Mouse (Mus musculus): ENCODE measurements around the gene 1810010D01Rik. TPM values are rescaled to one million over a fixed set of nuclear protein-coding genes. Genes with fewer than 3 reads are reported as not detected.

Gene 1810010D01Rik
- total and polyA plus RNA-seq, 3 experiments: not detected

DNA sequence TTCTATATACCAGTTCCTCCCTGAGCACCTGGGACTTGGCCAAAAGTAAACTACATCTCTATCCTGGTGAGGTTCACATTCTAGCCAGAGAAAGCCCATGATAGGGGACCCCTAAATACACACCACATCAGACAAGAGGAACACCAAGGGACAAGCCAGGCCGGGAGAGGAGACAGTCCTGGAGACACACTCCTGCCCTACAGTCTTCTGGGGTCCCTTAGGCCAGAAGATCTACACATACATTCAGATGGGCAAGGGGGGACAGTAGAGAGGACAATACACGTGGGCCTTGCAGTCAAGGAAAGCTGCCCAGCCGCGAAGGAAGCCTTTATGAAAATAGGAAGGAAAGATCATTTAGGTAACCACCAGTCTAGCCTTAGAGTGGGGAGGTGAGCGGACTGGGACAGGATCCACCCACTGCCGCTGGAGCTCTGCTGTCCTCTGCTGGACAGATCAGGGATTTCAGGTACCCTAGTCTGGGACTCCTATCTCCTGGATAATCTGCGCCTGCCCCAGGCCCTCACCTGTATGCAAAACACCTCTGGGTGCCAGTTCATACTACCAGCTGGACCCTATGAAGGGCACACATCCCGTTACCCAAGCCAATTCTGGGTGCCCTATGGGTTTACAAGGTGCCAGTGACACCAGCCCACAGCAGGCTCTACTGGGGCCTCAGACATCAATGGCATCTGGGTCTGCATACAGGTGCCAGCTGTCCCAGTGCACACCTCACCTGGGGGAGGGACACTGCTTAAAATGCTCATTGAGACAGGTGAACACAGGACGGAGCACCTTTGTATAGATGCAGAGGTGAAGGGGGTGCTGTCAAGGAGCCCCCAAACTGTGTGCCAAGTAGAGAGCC, 35.2 kb upstream of the 1810010D01Rik start:
- no peak overlapping the region for H3K4me2 ChIP-seq (ENCODE audit: insufficient read depth, low read depth, poor library complexity, severe bottlenecking)
- no peak overlapping the region for H3K9ac ChIP-seq (ENCODE audit: insufficient read depth, low read depth)
- H3K4me3 ChIP-seq (replicated peaks in 1 of 3; ENCODE audit: low read depth in 2 of 3, low read length in 2 of 3, poor library complexity in 1 of 3): no peak overlapping the region
- H3K27ac ChIP-seq (ENCODE audit: insufficient read depth, low read depth): no peak overlapping the region
- H3K79me2 ChIP-seq (replicated peaks; ENCODE audit: control insufficient read depth, extremely low read depth, insufficient read depth, poor library complexity, severe bottlenecking): no peaks in the 10 kb centered on the region
- in situ Hi-C loops (cut with MboI; ENCODE audit: low pct_ligation_motif_present, low pct_unique_long_range_greater_than_20kb, low sequenced_read_pairs) (loop anchor here (5.0 kb wide), 1 partner anchor 306 kb away; the partner anchor contains the start of gene Ccnd1), dilution Hi-C loops (cut with MboI; ENCODE audit: extremely low pct_ligation_motif_present, extremely low pct_unique_long_range_greater_than_20kb, low sequenced_read_pairs) (no loop called here)
- DNase-seq (ENCODE audit: extremely low read depth): peak; percentile 53
- H3K36me3 ChIP-seq (replicated peaks in 1 of 2; ENCODE audit: control insufficient read depth in 1 of 2, insufficient read depth in 1 of 2, low read length in 1 of 2): no peaks in the 10 kb centered on the region
- TF ChIP-seq TBP (conservative IDR thresholded peaks at IDR 0.05; ENCODE audit: low read depth, low read length) (no peak), ELF1 (IDR thresholded peaks at IDR 0.05; ENCODE audit: low read depth, low read length) (no peak), RAD21 (IDR thresholded peaks at IDR 0.05; ENCODE audit: low read depth, low read length) (peak; percentile 94), NELFE (IDR thresholded peaks at IDR 0.05; ENCODE audit: low read depth, low read length) (peak; percentile 45; the same call in 1 of the 2 replicates), ZKSCAN1 (IDR thresholded peaks at IDR 0.05; ENCODE audit: borderline replicate concordance, low read depth, low read length) (no peak), ZC3H11A (IDR thresholded peaks at IDR 0.05; ENCODE audit: low read depth, low read length) (peak; percentile 77), USF2 (conservative IDR thresholded peaks at IDR 0.05; ENCODE audit: low read depth, low read length) (no peak), IRF4 (IDR thresholded peaks at IDR 0.05; ENCODE audit: low read depth, low read length) (peak; percentile 28; the same call in 1 of the 2 replicates), RCOR1 (conservative IDR thresholded peaks at IDR 0.05; ENCODE audit: low read depth, low read length) (no peak), JUND (conservative IDR thresholded peaks at IDR 0.05; ENCODE audit: low read depth, low read length) (no peak), CTCF (conservative IDR thresholded peaks at IDR 0.05 in 1 of 2, IDR thresholded peaks at IDR 0.05 in 1 of 2; ENCODE audit: low read depth in 2 of 2, low read length in 2 of 2) (peak; percentile 91 to 99), SMC3 (IDR thresholded peaks at IDR 0.05; ENCODE audit: low read depth, low read length) (peak; percentile 95), CHD2 (IDR thresholded peaks at IDR 0.05; ENCODE audit: low read length) (no peak)
- peaks cover 4% of the 10 kb centered on the region for H3K9me3 ChIP-seq (replicated peaks; ENCODE audit: low read length)
- H3K27me3 ChIP-seq (replicated peaks): peaks cover 32% of the 10 kb centered on the region
- no peaks in the 10 kb centered on the region for H3K4me1 ChIP-seq (ENCODE audit: control insufficient read depth in 1 of 2, insufficient read depth in 2 of 2)

DNA sequence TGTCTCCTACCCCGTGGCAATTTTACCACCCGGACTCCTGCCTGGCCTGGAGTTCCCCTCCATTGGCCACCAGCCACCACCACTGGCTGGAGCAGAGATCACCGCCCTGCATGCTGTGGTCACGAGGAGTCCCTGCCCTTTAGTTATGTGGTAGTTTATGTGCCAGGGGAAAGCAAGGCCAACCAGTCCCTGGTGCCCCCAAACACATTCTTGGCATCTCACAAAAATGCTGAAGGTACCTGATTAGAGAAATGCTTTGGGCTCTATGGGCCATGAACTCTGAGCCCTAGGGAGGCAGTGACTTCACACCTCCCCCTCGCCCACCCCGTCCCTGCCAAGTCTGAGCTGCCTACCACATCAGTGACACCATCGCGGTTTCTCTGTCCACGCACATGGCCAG, 34.1 kb upstream of the 1810010D01Rik start:
- dilution Hi-C loops (cut with MboI; ENCODE audit: extremely low pct_ligation_motif_present, extremely low pct_unique_long_range_greater_than_20kb, low sequenced_read_pairs) (no loop called here), in situ Hi-C loops (cut with MboI; ENCODE audit: low pct_ligation_motif_present, low pct_unique_long_range_greater_than_20kb, low sequenced_read_pairs) (loop anchor here (5.0 kb wide), 1 partner anchor 305 kb away; the partner anchor contains the start of gene Ccnd1)
- Histone ChIP-seq H3K9me3 (replicated peaks; ENCODE audit: low read length) (peaks cover 4% of the 10 kb centered on the region), H3K27me3 (replicated peaks) (peaks cover 39% of the 10 kb centered on the region), H3K9ac (ENCODE audit: insufficient read depth, low read depth) (no peak overlapping the region), H3K36me3 (replicated peaks in 1 of 2; ENCODE audit: control insufficient read depth in 1 of 2, insufficient read depth in 1 of 2, low read length in 1 of 2) (no peaks in the 10 kb centered on the region), H3K27ac (ENCODE audit: insufficient read depth, low read depth) (no peak overlapping the region), H3K4me1 (ENCODE audit: control insufficient read depth in 1 of 2, insufficient read depth in 2 of 2) (no peaks in the 10 kb centered on the region), H3K79me2 (replicated peaks; ENCODE audit: control insufficient read depth, extremely low read depth, insufficient read depth, poor library complexity, severe bottlenecking) (no peaks in the 10 kb centered on the region), H3K4me2 (ENCODE audit: insufficient read depth, low read depth, poor library complexity, severe bottlenecking) (no peak overlapping the region), H3K4me3 (replicated peaks in 1 of 3; ENCODE audit: low read depth in 2 of 3, low read length in 2 of 3, poor library complexity in 1 of 3) (no peak overlapping the region)
- DNase-seq (ENCODE audit: extremely low read depth): no peak
- TF ChIP-seq TCF12 (IDR thresholded peaks at IDR 0.05; ENCODE audit: low read depth, low read length): no peak
- no peak for TF ChIP-seq MAFK (IDR thresholded peaks at IDR 0.05; ENCODE audit: insufficient replicate concordance, low read length)
- no peak for TF ChIP-seq MAZ (IDR thresholded peaks at IDR 0.05; ENCODE audit: low read depth, low read length)
- no peak for TF ChIP-seq RAD21 (IDR thresholded peaks at IDR 0.05; ENCODE audit: low read depth, low read length)
- no peak for TF ChIP-seq E2F4 (IDR thresholded peaks at IDR 0.05; ENCODE audit: insufficient replicate concordance, low read depth, low read length)
- no peak for TF ChIP-seq ZMIZ1 (IDR thresholded peaks at IDR 0.05; ENCODE audit: low read depth, low read length)
- no peak for TF ChIP-seq JUN (IDR thresholded peaks at IDR 0.05; ENCODE audit: insufficient read depth, low read depth, low read length)
- no peak for TF ChIP-seq MAX (IDR thresholded peaks at IDR 0.05; ENCODE audit: low read length)
- TF ChIP-seq USF1 (IDR thresholded peaks at IDR 0.05; ENCODE audit: low read depth, low read length): no peak
- no peak for TF ChIP-seq ZC3H11A (IDR thresholded peaks at IDR 0.05; ENCODE audit: low read depth, low read length)
- TF ChIP-seq RCOR1 (conservative IDR thresholded peaks at IDR 0.05; ENCODE audit: low read depth, low read length): no peak
- TF ChIP-seq PAX5 (IDR thresholded peaks at IDR 0.05; ENCODE audit: low read length): no peak
- TF ChIP-seq MXI1 (IDR thresholded peaks at IDR 0.05; ENCODE audit: low read depth, low read length): no peak
- TF ChIP-seq ZNF384 (IDR thresholded peaks at IDR 0.05; ENCODE audit: low read depth, low read length): no peak
- TF ChIP-seq IRF4 (IDR thresholded peaks at IDR 0.05; ENCODE audit: low read depth, low read length): no peak
- TF ChIP-seq MYC (IDR thresholded peaks at IDR 0.05; ENCODE audit: low read depth, low read length): no peak
- no peak for TF ChIP-seq TBP (conservative IDR thresholded peaks at IDR 0.05; ENCODE audit: low read depth, low read length)
- no peak for TF ChIP-seq NELFE (IDR thresholded peaks at IDR 0.05; ENCODE audit: low read depth, low read length)
- TF ChIP-seq CTCF (conservative IDR thresholded peaks at IDR 0.05 in 1 of 2, IDR thresholded peaks at IDR 0.05 in 1 of 2; ENCODE audit: low read depth in 2 of 2, low read length in 2 of 2): no peak

Measured in CH12.LX (cell line).